Comparison of ENCODE assay signal across 10 mouse cellular contexts in the genomic region with DNA sequence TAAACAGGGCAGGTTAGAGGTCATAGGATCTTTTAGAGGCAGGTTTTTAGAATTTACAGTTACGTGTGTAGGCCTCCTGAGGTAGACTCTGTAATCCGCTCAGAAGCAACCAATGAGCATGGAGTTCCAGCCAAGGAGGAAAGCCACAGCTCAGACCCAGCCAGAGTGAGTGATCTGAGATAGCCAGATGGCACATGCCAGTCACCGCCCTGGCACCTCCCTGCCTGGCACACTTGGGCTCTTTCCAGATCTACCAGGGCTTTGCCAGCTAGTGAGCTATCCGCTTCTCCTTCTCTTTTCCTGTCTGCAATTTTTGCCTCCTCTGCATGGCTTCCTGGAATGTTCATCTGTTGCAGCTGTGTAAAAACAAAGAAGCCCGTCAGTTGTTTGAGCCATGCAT.
DNase-seq lines count a peak whose midpoint lies in the region; ATAC-seq lines count a peak whose summit lies in the region.
"Had no signal": no experiment of that assay in that cellular context is flagged by ENCODE, and none has a peak within 500 bp of the region (broad histone marks: within the 10 kb centered on the region; RNA-seq: fewer than 3 reads in every experiment).

No protein-coding gene starts in this region.

- no peak overlapping the region for H3K4me3 ChIP-seq in heart, embryonic 12.5 days
- H3K4me3 ChIP-seq: stomach, embryonic 15.5 days had no signal

- H3K9ac ChIP-seq in heart, embryonic 12.5 days, result no peak overlapping the region
- H3K9ac ChIP-seq: stomach, embryonic 15.5 days had no signal

- no peaks in the 10 kb centered on the region for H3K9me3 ChIP-seq in heart, embryonic 12.5 days (replicated peaks)
- H3K9me3 ChIP-seq: stomach, embryonic 15.5 days had no signal

- no peak overlapping the region for H3K4me2 ChIP-seq in heart, embryonic 12.5 days
- H3K4me2 ChIP-seq: stomach, embryonic 15.5 days had no signal

- peaks cover 30% of the 10 kb centered on the region for H3K4me1 ChIP-seq in heart, embryonic 12.5 days (replicated peaks)

- H3K27me3 ChIP-seq in heart, embryonic 12.5 days (replicated peaks), result no peaks in the 10 kb centered on the region
- H3K27me3 ChIP-seq: stomach, embryonic 15.5 days had no signal

- no peak overlapping the region for H3K27ac ChIP-seq in heart, embryonic 12.5 days (ENCODE audit: poor library complexity, severe bottlenecking)
- H3K27ac ChIP-seq: stomach, embryonic 15.5 days had no signal

- DNase-seq in heart, adult 8-10 months (ENCODE audit: low spot score), result peak; percentile 11
- peak; percentile 5 to 14 for DNase-seq in adrenal gland, postnatal 36 days
- DNase-seq in cerebellum, adult 9-11 months, result peak; percentile 79
- peak; percentile 62 for DNase-seq in layer of hippocampus, adult 11-12 months (ENCODE audit: low spot score)
- no peak for DNase-seq in right cerebral cortex, postnatal 10 days (ENCODE audit: low spot score in 2 of 2)
- DNase-seq in urinary bladder, adult 18-20 months (ENCODE audit: low spot score in 2 of 2), result no peak
- no peak for DNase-seq in kidney, adult 8-10 months

- ATAC-seq in heart, embryonic 12.5 days (ENCODE audit: insufficient number of reproducible peaks, low FRiP score), result no peak
- ATAC-seq: inflammation-experienced regulatory T-cells, adult 6 months had no signal

- WGBS in heart, embryonic 12.5 days, result 72% methylated on average over 5 of the region's 5 CpGs

- H3K36me3 ChIP-seq in heart, embryonic 12.5 days, result no peaks in the 10 kb centered on the region
- H3K36me3 ChIP-seq: stomach, embryonic 15.5 days had no signal

Comparison
In these comparisons a context has a peak if more than half of its experiments do, and no peak if none do; other contexts are left out.
1. DNase-seq: peak in heart, adult 8-10 months (single experiment), adrenal gland, postnatal 36 days (2 of 2), cerebellum, adult 9-11 months (single experiment) and layer of hippocampus, adult 11-12 months (single experiment); none in right cerebral cortex, postnatal 10 days (0 of 2), urinary bladder, adult 18-20 months (0 of 2) and kidney, adult 8-10 months (0 of 2).